Mouse (Mus musculus) left cerebral cortex, postnatal 4 days (tissue): ENCODE results near the gene Cers3. TPM values are rescaled to one million over a fixed set of nuclear protein-coding genes. Genes with fewer than 3 reads are reported as not detected.

Experiments
- DNase-seq: peaks from one replicate; pipeline ENCODE4 v3.0.0-alpha.2; 2022
- intact Hi-C: fragments of 180-260 bp; cut with DNase I; formaldehyde crosslinking; loops from one replicate; pipeline ENCODE4 v1.15.1; 2025
- total RNA-seq, 2 experiments: library from RNA; stranded (reverse); gene quantifications; 2 replicates each; pipeline ENCODE4 v1.2.3; 2021

Cers3 gene
- 1 to 10 TPM; 1.2 to 1.6 TPM for total RNA-seq

DNA sequence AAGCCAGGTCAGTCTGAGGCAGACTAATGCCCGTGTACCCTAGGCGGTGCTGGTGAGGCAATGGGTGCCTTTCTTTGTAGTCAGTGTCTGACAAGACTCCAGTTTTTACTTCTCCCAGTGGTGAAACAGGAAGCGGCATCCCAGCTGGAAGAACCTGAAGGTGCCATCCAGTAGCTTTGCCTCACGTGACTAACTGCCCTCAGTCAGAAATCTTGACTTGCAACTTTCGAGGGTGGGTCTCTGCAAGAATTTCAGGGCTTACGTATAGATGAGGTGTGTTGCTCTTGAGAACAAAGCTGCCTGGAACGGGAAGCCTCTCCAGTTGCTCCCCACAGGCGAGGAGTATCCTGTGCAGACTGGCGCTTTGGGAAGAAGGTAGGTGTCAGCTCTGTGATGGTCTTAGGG, at the start of gene Cers3:
Gene Cers3 (plus strand): TSS at position 128 of the 405 bp plus-strand sequence.
- DNase-seq, result no peak
- intact Hi-C loops, result no loop called here

- peak; percentile 15 for DNase-seq
- intact Hi-C loops, result no loop called here
Measured at GRCm38 (mm10) chr7:66694467-66694866, 48.8 kb upstream of the Cers3 start.

GRCm38 (mm10) chr7:66702721-66703120, 40.6 kb upstream of the Cers3 start:
- intact Hi-C loops, result loop anchor here (5.0 kb wide), 1 partner anchor 930 kb away; no protein-coding TSS in a partner anchor
- no peak for DNase-seq

DNA sequence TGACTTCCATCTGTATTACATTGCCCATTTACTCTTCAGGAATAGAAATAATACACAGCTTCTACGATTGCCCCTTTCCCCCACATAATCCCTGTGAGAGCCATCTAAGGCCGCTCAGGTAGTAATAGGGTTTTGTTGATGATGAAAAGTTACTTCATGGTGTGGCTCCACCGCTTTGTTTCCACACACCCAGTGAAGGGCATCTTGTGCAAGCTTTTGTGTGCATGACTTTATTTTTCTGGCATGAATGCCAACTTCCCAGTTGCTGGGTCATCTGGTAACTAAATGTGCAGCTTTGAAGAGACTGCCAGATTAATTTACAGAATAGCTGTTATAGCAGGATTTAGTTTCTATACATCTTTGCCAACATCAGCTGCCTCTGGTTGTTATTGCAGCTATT, 38.7 kb upstream of the Cers3 start:
- DNase-seq, result no peak
- intact Hi-C loops, result loop anchor here (5.0 kb wide), 2 partner anchors 133 to 928 kb away; partner anchors contain the start of gene Adamts17

- intact Hi-C loops, result no loop called here
- DNase-seq, result no peak
Measured at GRCm38 (mm10) chr7:66711166-66711565, 32.1 kb upstream of the Cers3 start.

GRCm38 (mm10) chr7:66724514-66724913, 18.8 kb upstream of the Cers3 start:
- intact Hi-C loops, result no loop called here
- no peak for DNase-seq

DNA sequence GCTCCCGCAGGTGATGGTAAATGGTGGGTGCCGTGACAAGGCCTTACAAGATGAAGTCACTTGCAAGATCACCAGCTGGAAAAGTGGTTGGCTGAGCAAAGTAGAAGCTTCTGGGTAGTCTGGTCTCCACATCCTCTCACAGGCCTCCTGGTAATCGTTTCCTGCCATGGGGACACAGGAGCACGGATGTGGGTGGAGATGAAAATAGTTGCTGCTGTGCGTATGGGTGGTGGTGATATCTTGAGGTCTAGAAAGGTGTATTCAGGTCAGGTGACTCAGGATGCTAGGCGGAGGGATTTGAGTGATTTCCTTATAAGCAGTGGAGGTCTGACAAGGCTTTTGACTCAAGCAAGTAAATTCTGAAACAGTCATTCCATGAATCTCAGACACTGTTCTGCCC, 18.4 kb upstream of the Cers3 start:
- intact Hi-C loops, result no loop called here

DNA sequence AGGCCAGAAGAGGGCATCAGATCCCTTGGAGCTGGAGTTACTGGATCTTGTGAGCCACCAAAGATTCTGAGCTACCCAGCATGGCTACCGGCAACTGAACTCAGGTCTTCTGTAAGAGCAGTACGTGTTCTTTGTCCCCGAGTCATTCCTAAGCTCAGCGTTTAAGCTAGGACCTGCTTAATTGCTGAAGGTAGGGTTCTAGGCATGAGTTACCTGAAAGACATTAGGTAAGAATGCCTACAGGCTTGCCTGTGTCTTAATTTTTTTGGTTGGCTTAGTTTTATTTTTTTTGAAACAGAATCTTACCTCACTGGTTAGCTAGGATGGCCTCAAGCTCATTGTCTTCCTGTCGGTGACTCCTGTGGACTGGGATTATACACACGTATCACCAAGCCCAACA, 15.2 kb upstream of the Cers3 start:
- intact Hi-C loops, result no loop called here
- no peak for DNase-seq

More for the DNA sequence above, 18.4 kb upstream of the Cers3 start:
- no peak for DNase-seq

DNA sequence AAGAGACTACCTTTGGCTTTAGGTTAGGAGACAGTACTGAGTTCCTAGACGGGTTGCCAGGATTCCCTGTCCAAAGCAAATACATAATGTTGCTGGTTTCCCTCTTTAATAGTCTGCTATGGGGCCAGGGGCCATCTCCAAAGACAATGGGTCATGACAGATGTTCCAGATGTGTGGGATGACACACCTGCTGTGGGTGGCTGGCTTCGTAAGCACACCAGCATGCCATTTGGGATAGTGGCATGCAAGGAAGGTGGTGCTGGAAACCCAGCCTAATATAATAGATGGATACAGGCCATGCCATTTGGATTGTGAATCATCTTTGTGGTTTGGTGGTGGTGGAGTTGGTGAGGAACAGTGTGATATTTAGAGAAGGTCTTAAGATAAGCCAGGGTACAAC, 14.1 kb upstream of the Cers3 start:
- intact Hi-C loops, result no loop called here
- no peak for DNase-seq

GRCm38 (mm10) chr7:66733431-66733830, 9.9 kb upstream of the Cers3 start:
- intact Hi-C loops, result no loop called here
- no peak for DNase-seq

GRCm38 (mm10) chr7:66733882-66734281, 9.4 kb upstream of the Cers3 start:
- no peak for DNase-seq
- intact Hi-C loops, result no loop called here

DNA sequence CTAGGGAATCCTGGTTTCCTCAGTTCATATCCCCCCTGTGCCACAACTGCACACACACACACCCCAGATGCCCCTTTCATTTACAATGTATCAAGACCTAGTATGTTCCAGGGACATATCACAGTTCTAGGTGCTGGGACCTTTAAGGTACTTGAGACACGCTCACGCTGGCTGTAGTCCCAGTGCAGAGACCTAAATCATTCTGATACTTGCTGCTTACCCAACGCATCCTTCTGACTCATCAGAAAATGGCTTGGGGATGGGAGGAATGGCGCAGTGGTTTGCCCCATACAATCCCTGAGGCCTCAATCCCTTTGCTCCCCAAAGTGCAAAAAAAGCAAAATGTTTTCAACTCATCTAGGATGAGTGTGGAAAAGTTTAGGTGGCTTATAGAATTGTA, 8.8 kb upstream of the Cers3 start:
- intact Hi-C loops, result no loop called here
- DNase-seq, result no peak

GRCm38 (mm10) chr7:66734993-66735392, 8.3 kb upstream of the Cers3 start:
- intact Hi-C loops, result no loop called here
- DNase-seq, result no peak

GRCm38 (mm10) chr7:66737418-66737817, 5.9 kb upstream of the Cers3 start:
- intact Hi-C loops, result no loop called here
- DNase-seq, result no peak

DNA sequence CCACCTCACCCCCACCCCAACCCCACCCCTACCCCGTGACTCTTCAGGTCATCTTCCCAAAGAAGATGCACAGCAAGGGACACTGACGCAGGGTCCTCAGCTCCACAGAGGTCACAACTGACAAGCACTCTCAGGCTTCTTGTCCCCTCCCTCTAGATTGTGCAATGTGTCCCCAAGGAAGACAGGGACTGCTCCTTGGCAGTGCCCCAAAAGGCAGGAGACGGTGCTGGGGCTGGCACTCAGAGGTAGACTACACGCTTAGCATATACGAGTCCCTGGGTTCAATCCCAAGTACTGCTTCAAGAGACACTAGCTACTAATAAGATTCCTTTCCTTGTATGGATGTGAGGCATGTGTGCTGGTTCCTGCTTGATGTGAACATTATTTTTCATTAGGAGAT, 2.3 kb upstream of the Cers3 start:
- intact Hi-C loops, result no loop called here
- DNase-seq, result peak; percentile 58

GRCm38 (mm10) chr7:66741412-66741811, 1.9 kb upstream of the Cers3 start:
- DNase-seq, result peak; percentile 81
- intact Hi-C loops, result no loop called here

- intact Hi-C loops, result no loop called here
- no peak for DNase-seq
Measured at GRCm38 (mm10) chr7:66746972-66747371, 3.7 kb downstream of the Cers3 start.

- intact Hi-C loops, result no loop called here
Measured at GRCm38 (mm10) chr7:66749998-66750397, 6.7 kb downstream of the Cers3 start.

DNA sequence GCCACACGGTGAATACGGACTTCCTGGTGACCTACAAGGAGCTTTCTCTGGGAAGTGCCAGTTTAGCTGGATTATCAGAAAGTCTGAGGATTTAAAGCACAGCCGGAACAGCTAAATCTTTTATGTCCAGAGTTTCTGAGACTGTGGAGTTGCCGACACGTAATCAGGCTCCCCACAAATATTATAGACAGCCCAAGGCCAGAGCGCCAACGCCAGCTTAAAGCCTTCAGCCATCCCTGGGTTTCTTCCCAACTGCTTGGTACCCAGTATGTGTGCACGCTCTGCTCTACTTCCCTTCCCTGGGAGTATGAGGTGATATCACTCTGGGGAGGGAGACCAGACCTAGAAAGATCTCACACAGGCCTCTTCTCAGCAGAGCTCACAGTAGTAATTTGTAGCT, 10.5 kb downstream of the Cers3 start:
- intact Hi-C loops, result no loop called here

More at GRCm38 (mm10) chr7:66749998-66750397, 6.7 kb downstream of the Cers3 start:
- DNase-seq, result no peak

DNA sequence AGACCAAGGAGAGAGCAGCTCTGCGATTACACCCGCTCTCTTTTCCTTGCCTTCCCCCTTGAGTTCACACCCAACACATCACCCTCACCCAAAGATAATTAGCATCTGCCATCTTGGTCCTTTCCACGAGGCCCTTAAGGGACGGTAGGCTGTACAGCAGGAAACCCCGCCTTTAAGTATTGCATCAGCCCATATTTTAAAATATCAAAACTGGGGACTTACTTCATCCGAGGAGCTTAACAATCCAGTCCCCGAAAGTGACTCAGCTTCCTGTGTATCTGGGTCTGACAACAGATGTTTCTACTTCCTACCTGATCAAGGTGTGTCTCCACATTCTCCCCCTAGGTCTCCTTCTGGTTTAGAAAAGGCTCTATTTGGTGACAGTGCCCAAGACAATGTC, 12.3 kb downstream of the Cers3 start:
- intact Hi-C loops, result no loop called here

More for the DNA sequence above, 10.5 kb downstream of the Cers3 start:
- DNase-seq, result no peak

DNA sequence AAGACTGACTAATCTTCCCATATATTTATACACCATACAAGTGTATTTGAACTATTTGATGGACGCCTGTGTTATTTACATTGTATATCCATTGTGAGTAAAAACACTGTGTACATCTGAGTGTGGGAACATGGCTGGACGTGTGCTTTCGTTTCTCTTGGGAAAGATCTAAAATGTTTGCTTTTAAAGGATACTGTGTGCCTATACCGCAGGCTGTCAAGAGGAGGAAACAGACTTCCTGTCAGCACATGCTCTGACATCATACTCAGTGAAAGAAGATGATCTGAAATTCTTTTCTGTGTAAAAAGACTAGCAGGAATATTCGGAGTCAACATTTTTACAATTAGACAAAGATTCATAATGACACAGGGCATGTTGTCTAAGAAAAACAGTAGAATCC, 26.6 kb downstream of the Cers3 start:
- intact Hi-C loops, result no loop called here
- no peak for DNase-seq

More for the DNA sequence above, 12.3 kb downstream of the Cers3 start:
- DNase-seq, result no peak

DNA sequence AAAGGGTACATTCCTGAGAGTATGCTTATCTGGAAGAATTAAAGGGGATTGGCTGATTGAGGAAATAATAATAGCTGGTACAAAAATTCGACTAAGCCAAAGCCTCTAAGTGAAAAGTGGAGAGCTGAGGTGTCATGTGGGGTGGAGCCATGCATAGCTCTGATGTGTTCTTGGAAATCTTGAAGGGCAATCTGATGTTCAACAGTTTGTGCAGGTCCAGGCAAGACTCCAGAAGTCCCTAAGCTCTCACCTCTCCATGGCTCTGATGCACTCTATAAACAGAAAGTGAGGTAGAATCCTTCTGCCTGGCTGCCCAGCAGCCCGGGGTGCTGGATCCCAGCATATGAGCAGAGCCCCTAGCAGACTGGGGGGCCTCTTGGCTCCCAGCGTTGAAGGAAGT, 27.4 kb downstream of the Cers3 start:
- intact Hi-C loops, result no loop called here
- DNase-seq, result no peak

DNA sequence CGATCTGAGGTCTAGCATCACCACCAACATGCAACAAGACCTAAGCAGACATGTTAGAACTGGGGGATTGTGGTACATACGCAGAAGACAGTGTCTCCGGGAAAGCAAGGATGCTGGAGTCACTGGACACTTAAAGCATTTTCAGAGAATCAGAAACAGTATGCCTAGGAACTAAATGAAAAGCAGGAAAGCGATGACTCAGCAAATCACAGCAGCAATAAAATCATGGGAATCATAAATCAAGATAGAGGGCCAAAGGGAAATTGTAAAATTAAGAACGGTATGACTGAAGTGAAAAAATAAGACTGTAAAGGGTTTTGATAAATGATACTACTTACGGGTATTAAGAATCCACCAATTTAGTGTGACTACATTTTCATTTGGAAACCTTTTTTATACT, 27.9 kb downstream of the Cers3 start:
- no peak for DNase-seq
- intact Hi-C loops, result no loop called here
